Mouse (Mus musculus) spleen, adult 2 months (tissue): ENCODE results near the gene Ncs1. TPM values are rescaled to one million over a fixed set of nuclear protein-coding genes. Genes with fewer than 3 reads are reported as not detected.

Experiments used
- DNase-seq, 2 experiments: peaks; one replicate each; pipeline versions ENCODE4 v3.0.0 to v3.0.0-alpha.2; 2012 to 2021; ENCODE audit warnings: low spot score in 2 of 2, low read depth in 1 of 2
- H3K27ac ChIP-seq: fragments of 200-500 bp; 2 replicates; pipeline ENCODE4 v1.5.1; 2012; ENCODE audit warnings: low read length, inconsistent platforms; ENCODE audit not compliant: insufficient read depth
- H3K27me3 ChIP-seq: fragments of 200-500 bp; 2 replicates; pipeline ENCODE4 v1.6.1; 2012; ENCODE audit warnings: mild to moderate bottlenecking, moderate library complexity, low read length, inconsistent platforms; ENCODE audit not compliant: control insufficient read depth, insufficient read depth
- H3K36me3 ChIP-seq: fragments of 200-500 bp; 2 replicates; pipeline ENCODE4 v1.6.1; 2012; ENCODE audit warnings: mild to moderate bottlenecking, low read length, inconsistent platforms; ENCODE audit not compliant: control insufficient read depth, insufficient read depth
- H3K4me1 ChIP-seq: fragments of 200-500 bp; 2 replicates; pipeline ENCODE4 v1.6.1; 2011; ENCODE audit warnings: inconsistent platforms; ENCODE audit not compliant: control insufficient read depth, insufficient read depth, insufficient read length
- H3K4me3 ChIP-seq: fragments of 200-500 bp; 2 replicates; pipeline ENCODE4 v1.5.1; 2011; ENCODE audit warnings: mild to moderate bottlenecking, inconsistent platforms; ENCODE audit not compliant: insufficient read depth, insufficient read length; ENCODE audit errors: extremely low read depth
- CTCF ChIP-seq: fragments of 200-500 bp; IDR thresholded peaks from 2 replicates; pipeline ENCODE4 v1.5.1; 2011; ENCODE audit warnings: mild to moderate bottlenecking, inconsistent platforms; ENCODE audit not compliant: insufficient read depth, insufficient read length, insufficient replicate concordance; ENCODE audit errors: extremely low read depth
- POLR2A ChIP-seq: fragments of 200-500 bp; IDR thresholded peaks from 2 replicates; pipeline ENCODE4 v1.6.1; 2011; ENCODE audit warnings: low read depth, low read length, inconsistent platforms
- WGBS: fragments of 180-500 bp; shearing (Covaris S2); methylation state at CpG from one replicate; pipeline ENCODE4 v1.1.7; 2018; 5-methylcytosine and 5-hydroxymethylcytosine counted together
- polyA plus RNA-seq: library from polyadenylated mRNA; depleted of rRNA; stranded (reverse); fragments of >200 nt; gene quantifications from 2 replicates; pipeline ENCODE4 v1.2.3, GENCODE M21; 2012

Gene Ncs1
- polyA plus RNA-seq, 1 experiment, result 1.3 TPM

- no peak overlapping the region for H3K27ac ChIP-seq
- no peak for DNase-seq
- no peak for TF ChIP-seq CTCF
- TF ChIP-seq POLR2A, result no peak
- H3K4me1 ChIP-seq, result no peaks in the 10 kb centered on the region
- H3K27me3 ChIP-seq, result no peaks in the 10 kb centered on the region
- peaks cover 14% of the 10 kb centered on the region for H3K36me3 ChIP-seq
- H3K4me3 ChIP-seq, result no peak overlapping the region
- 90% methylated on average over 3 of the region's 3 CpGs for WGBS
These were observed 27.0 kb upstream of the Ncs1 start for GRCm38 (mm10) chr2:31218611-31219010.

GRCm38 (mm10) chr2:31219470-31219869 lies 26.2 kb upstream of the Ncs1 start:
- H3K27me3 ChIP-seq, result no peaks in the 10 kb centered on the region
- no peak for DNase-seq
- H3K4me1 ChIP-seq, result no peaks in the 10 kb centered on the region
- no peak overlapping the region for H3K27ac ChIP-seq
- no peak overlapping the region for H3K4me3 ChIP-seq
- H3K36me3 ChIP-seq, result peaks cover 11% of the 10 kb centered on the region
- no peak for TF ChIP-seq CTCF
- no peak for TF ChIP-seq POLR2A
- 83% methylated on average over 6 of the region's 6 CpGs for WGBS

GRCm38 (mm10) chr2:31220844-31221243 lies 24.8 kb upstream of the Ncs1 start:
- H3K27me3 ChIP-seq, result no peaks in the 10 kb centered on the region
- no peak for DNase-seq
- TF ChIP-seq CTCF (no peak), POLR2A (no peak)
- H3K4me1 ChIP-seq, result no peaks in the 10 kb centered on the region
- H3K36me3 ChIP-seq, result peaks cover 2% of the 10 kb centered on the region; the same call in 1 of the 2 replicates
- no peak overlapping the region for H3K4me3 ChIP-seq
- 72% methylated on average over 7 of the region's 7 CpGs for WGBS
- H3K27ac ChIP-seq, result no peak overlapping the region

- Histone ChIP-seq H3K27ac (no peak overlapping the region), H3K36me3 (peaks cover 2% of the 10 kb centered on the region; the same call in 1 of the 2 replicates), H3K4me3 (no peak overlapping the region), H3K27me3 (no peaks in the 10 kb centered on the region), H3K4me1 (no peaks in the 10 kb centered on the region)
- 45% methylated on average over 5 of the region's 5 CpGs for WGBS
- DNase-seq, result no peak
- TF ChIP-seq POLR2A (no peak), CTCF (no peak)
These were observed 24.0 kb upstream of the Ncs1 start for GRCm38 (mm10) chr2:31221582-31221981.

- H3K27ac ChIP-seq, result no peak overlapping the region
- TF ChIP-seq POLR2A, result no peak
- TF ChIP-seq CTCF, result no peak
- DNase-seq, result no peak
- 77% methylated on average over 1 of the region's 1 CpGs for WGBS
- H3K27me3 ChIP-seq, result no peaks in the 10 kb centered on the region
- H3K4me1 ChIP-seq, result no peaks in the 10 kb centered on the region
- H3K36me3 ChIP-seq, result no peaks in the 10 kb centered on the region
- no peak overlapping the region for H3K4me3 ChIP-seq
These were observed 16.8 kb upstream of the Ncs1 start for GRCm38 (mm10) chr2:31228768-31229311.

- WGBS, result 4% methylated on average over 23 of the region's 23 CpGs
- H3K27me3 ChIP-seq, result no peaks in the 10 kb centered on the region
- H3K4me1 ChIP-seq, result peaks cover 4% of the 10 kb centered on the region; the same call in 1 of the 2 replicates
- H3K4me3 ChIP-seq, result peak overlapping the region; percentile 24; the same call in 1 of the 2 replicates
- no peaks in the 10 kb centered on the region for H3K36me3 ChIP-seq
- TF ChIP-seq CTCF (no peak), POLR2A (0 out of 2 replicates have a peak, but pooled peaks have one; percentile 24)
- DNase-seq, result peak; percentile 42 to 80
- H3K27ac ChIP-seq, result peak overlapping the region; percentile 53
These were observed 6.4 kb upstream of the Ncs1 start for GRCm38 (mm10) chr2:31239203-31239696.

GRCm38 (mm10) chr2:31239833-31240232 lies 5.8 kb upstream of the Ncs1 start:
- TF ChIP-seq POLR2A, result no peak
- H3K4me1 ChIP-seq, result peaks cover 4% of the 10 kb centered on the region; the same call in 1 of the 2 replicates
- DNase-seq, result no peak
- H3K27me3 ChIP-seq, result no peaks in the 10 kb centered on the region
- 84% methylated on average over 6 of the region's 6 CpGs for WGBS
- no peaks in the 10 kb centered on the region for H3K36me3 ChIP-seq
- no peak overlapping the region for H3K4me3 ChIP-seq
- no peak overlapping the region for H3K27ac ChIP-seq
